In the genomic region with DNA sequence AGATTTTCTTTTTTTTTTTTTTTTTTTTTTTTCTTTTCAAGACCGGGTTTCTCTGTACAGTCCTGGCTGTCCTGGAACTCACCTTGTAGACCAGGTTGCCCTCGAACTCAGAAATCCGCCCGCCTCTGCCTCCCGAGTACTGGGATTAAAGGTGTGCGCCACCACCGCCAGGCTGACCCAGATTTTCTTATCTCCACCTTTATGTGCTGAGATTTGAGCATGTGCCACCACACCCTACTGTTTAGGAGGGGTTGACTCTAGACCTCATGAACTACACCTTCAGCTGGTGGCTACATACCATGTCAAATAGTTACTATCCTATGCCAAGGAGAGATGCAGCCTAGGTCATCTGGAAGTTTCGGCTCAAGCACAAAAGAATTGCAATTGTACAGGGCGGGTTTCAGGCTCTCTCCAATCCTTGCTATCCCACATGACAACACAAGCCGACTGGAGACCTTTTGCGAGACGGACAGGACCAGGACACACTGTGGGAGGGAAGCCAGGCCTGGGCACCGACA, we compare ENCODE assay signal across 8 mouse cellular contexts. TPM values are rescaled to one million over a fixed set of nuclear protein-coding genes. Genes with fewer than 3 reads are reported as not detected.
A peak's percentile ranks its signal among the peaks of the same experiment; 100 is the strongest.
DNase-seq lines count a peak whose midpoint lies in the region; ATAC-seq and TF ChIP-seq lines count a peak whose summit lies in the region.

No protein-coding gene starts in this region.

- H3K27ac ChIP-seq in kidney, embryonic 15.5 days = peak overlapping the region; percentile 95
- H3K27ac ChIP-seq in forebrain, postnatal 0 days (ENCODE audit: low read depth, low read length) = peak overlapping the region; percentile 81
- H3K27ac ChIP-seq in midbrain, embryonic 11.5 days (ENCODE audit: low read depth, low read length) = 0 out of 2 replicates have a peak overlapping the region, but pooled peaks have one; percentile 87

- no peak for DNase-seq in kidney, postnatal 36 days
- peak; percentile 47 for DNase-seq in ZHBTc4 (ENCODE audit: low read depth, low spot score)
- no peak for DNase-seq in forebrain, postnatal 0 days
- no peak for DNase-seq in midbrain, embryonic 11.5 days (ENCODE audit: low spot score, missing footprints)
- no peak for DNase-seq in urinary bladder, postnatal 36 days (ENCODE audit: low spot score in 2 of 2)
- DNase-seq in kidney, postnatal 14 days = no peak

- H3K4me1 ChIP-seq in kidney, embryonic 15.5 days = peaks cover 40% of the 10 kb centered on the region
- 0 out of 2 replicates have a peak, but pooled peaks cover 7% of the 10 kb centered on the region for H3K4me1 ChIP-seq in forebrain, postnatal 0 days (ENCODE audit: insufficient read depth)
- peaks cover 13% of the 10 kb centered on the region for H3K4me1 ChIP-seq in midbrain, embryonic 11.5 days (ENCODE audit: control insufficient read depth, insufficient read depth, low read length)

- H3K36me3 ChIP-seq in kidney, embryonic 15.5 days = peaks cover 68% of the 10 kb centered on the region
- peaks cover 35% of the 10 kb centered on the region for H3K36me3 ChIP-seq in forebrain, postnatal 0 days (ENCODE audit: insufficient read depth)
- H3K36me3 ChIP-seq in midbrain, embryonic 11.5 days (ENCODE audit: control insufficient read depth, insufficient read depth, low read length) = peaks cover 20% of the 10 kb centered on the region; the same call in 1 of the 2 replicates

- H3K27me3 ChIP-seq in kidney, embryonic 15.5 days = no peaks in the 10 kb centered on the region
- no peaks in the 10 kb centered on the region for H3K27me3 ChIP-seq in forebrain, postnatal 0 days (ENCODE audit: insufficient read depth, low read length)
- no peaks in the 10 kb centered on the region for H3K27me3 ChIP-seq in midbrain, embryonic 11.5 days (ENCODE audit: control insufficient read depth, insufficient read depth, low read length)

- TF ChIP-seq CTCF in forebrain, postnatal 0 days (IDR thresholded peaks at IDR 0.05; ENCODE audit: low read depth) = no peak

- ATAC-seq in kidney, embryonic 15.5 days (replicated peaks; ENCODE audit: low FRiP score) = no peak
- peak; percentile 16; the same call in 1 of the 2 replicates for ATAC-seq in forebrain, postnatal 0 days
- peak; percentile 20; the same call in 1 of the 2 replicates for ATAC-seq in midbrain, embryonic 11.5 days (ENCODE audit: low FRiP score)
- no peak for ATAC-seq in inflammation-experienced regulatory T-cells, adult 6 months

- H3K4me3 ChIP-seq in kidney, embryonic 15.5 days (replicated peaks) = peak overlapping the region; percentile 72
- peak overlapping the region; percentile 62 for H3K4me3 ChIP-seq in forebrain, postnatal 0 days (ENCODE audit: low read depth, low read length)
- H3K4me3 ChIP-seq in midbrain, embryonic 11.5 days (ENCODE audit: low read depth, low read length) = peak overlapping the region; percentile 64

- H3K4me2 ChIP-seq in kidney, embryonic 15.5 days = peak overlapping the region; percentile 87
- peak overlapping the region; percentile 86 for H3K4me2 ChIP-seq in forebrain, postnatal 0 days (ENCODE audit: low read depth)
- H3K4me2 ChIP-seq in midbrain, embryonic 11.5 days = peak overlapping the region; percentile 91

- no peaks in the 10 kb centered on the region for H3K9me3 ChIP-seq in kidney, embryonic 15.5 days (replicated peaks)
- H3K9me3 ChIP-seq in forebrain, postnatal 0 days (ENCODE audit: low read length) = no peaks in the 10 kb centered on the region
- no peaks in the 10 kb centered on the region for H3K9me3 ChIP-seq in midbrain, embryonic 11.5 days (ENCODE audit: control insufficient read depth, low read length)

- H3K9ac ChIP-seq in kidney, embryonic 15.5 days = peak overlapping the region; percentile 71
- H3K9ac ChIP-seq in forebrain, postnatal 0 days = peak overlapping the region; percentile 73
- peak overlapping the region; percentile 78 for H3K9ac ChIP-seq in midbrain, embryonic 11.5 days (ENCODE audit: low read length)

- WGBS in kidney, embryonic 15.5 days = 38% methylated on average over 13 of the region's 13 CpGs
- 43% methylated on average over 13 of the region's 13 CpGs for WGBS in forebrain, postnatal 0 days
- 43% methylated on average over 13 of the region's 13 CpGs for WGBS in midbrain, embryonic 11.5 days

RNA-seq across cellular contexts. Expression of a gene that starts 1.3 kb away (rescaled TPM):
- polyA plus RNA-seq in kidney, embryonic 15.5 days (2015; fragmentation: Nextera tagmentation; extraction: Ambion mirVana) = 262 and 314 TPM in 2 replicates
- total RNA-seq in forebrain, postnatal 0 days (2014; rRNA removed) = 299 and 495 TPM in 2 replicates
- polyA plus RNA-seq in forebrain, postnatal 0 days (2015; fragmentation: Nextera tagmentation; extraction: Ambion mirVana) = 195 and 278 TPM in 2 replicates
- polyA plus RNA-seq in midbrain, embryonic 11.5 days (2014; fragmentation: Nextera tagmentation; extraction: Ambion mirVana) = 142 and 144 TPM in 2 replicates
- 100 to 1,000 TPM; 104 to 381 (median 133) TPM for polyA plus RNA-seq in inflammation-experienced regulatory T-cells, adult 6 months (2017; shearing (Covaris generic))

RNA-seq across cellular contexts. Expression of a gene that starts 13.3 kb away (rescaled TPM):
- 462 and 483 TPM in 2 replicates for polyA plus RNA-seq in kidney, embryonic 15.5 days (2015; fragmentation: Nextera tagmentation; extraction: Ambion mirVana)
- total RNA-seq in forebrain, postnatal 0 days (2014; rRNA removed) = 90.4 and 115 TPM in 2 replicates
- 448 and 574 TPM in 2 replicates for polyA plus RNA-seq in forebrain, postnatal 0 days (2015; fragmentation: Nextera tagmentation; extraction: Ambion mirVana)
- polyA plus RNA-seq in midbrain, embryonic 11.5 days (2014; fragmentation: Nextera tagmentation; extraction: Ambion mirVana) = 345 and 375 TPM in 2 replicates
- 100 to 1,000 TPM in 2 of 3 experiments, 10 to 100 TPM in 1; 13.2 to 293 (median 291) TPM for polyA plus RNA-seq in inflammation-experienced regulatory T-cells, adult 6 months (2017; shearing (Covaris generic))

RNA-seq across cellular contexts. Expression of a gene that starts 13.5 kb away (rescaled TPM):
- 165 and 172 TPM in 2 replicates for polyA plus RNA-seq in kidney, embryonic 15.5 days (2015; fragmentation: Nextera tagmentation; extraction: Ambion mirVana)
- 60.0 and 103 TPM in 2 replicates for total RNA-seq in forebrain, postnatal 0 days (2014; rRNA removed)
- 361 and 415 TPM in 2 replicates for polyA plus RNA-seq in forebrain, postnatal 0 days (2015; fragmentation: Nextera tagmentation; extraction: Ambion mirVana)
- 200 and 215 TPM in 2 replicates for polyA plus RNA-seq in midbrain, embryonic 11.5 days (2014; fragmentation: Nextera tagmentation; extraction: Ambion mirVana)
- 100 to 1,000 TPM; 137 to 236 (median 173) TPM for polyA plus RNA-seq in inflammation-experienced regulatory T-cells, adult 6 months (2017; shearing (Covaris generic))

RNA-seq across cellular contexts. Expression of a gene that starts 41.1 kb away (rescaled TPM):
- polyA plus RNA-seq in kidney, embryonic 15.5 days (2015; fragmentation: Nextera tagmentation; extraction: Ambion mirVana) = 35.1 and 37.2 TPM in 2 replicates
- 127 and 155 TPM in 2 replicates for total RNA-seq in forebrain, postnatal 0 days (2014; rRNA removed)
- polyA plus RNA-seq in forebrain, postnatal 0 days (2015; fragmentation: Nextera tagmentation; extraction: Ambion mirVana) = 50.0 and 67.1 TPM in 2 replicates
- 107 and 118 TPM in 2 replicates for polyA plus RNA-seq in midbrain, embryonic 11.5 days (2014; fragmentation: Nextera tagmentation; extraction: Ambion mirVana)
- polyA plus RNA-seq in inflammation-experienced regulatory T-cells, adult 6 months (2017; shearing (Covaris generic)) = 10 to 100 TPM; 18.6 to 21.4 (median 18.7) TPM

Comparison
In these comparisons a context has a peak if more than half of its experiments do, and no peak if none do; other contexts are left out.
1. ATAC-seq: peak in forebrain, postnatal 0 days (single experiment) and midbrain, embryonic 11.5 days (single experiment); none in kidney, embryonic 15.5 days (single experiment) and inflammation-experienced regulatory T-cells, adult 6 months (single experiment).
2. Peak in every context shown above with its lines, with median percentiles within 50 percentile points of each other: H3K27ac ChIP-seq, H3K4me2 ChIP-seq, H3K4me3 ChIP-seq and H3K9ac ChIP-seq.